Mouse (Mus musculus) gonadal fat pad, adult 2 months (tissue): Measurements from ENCODE around the gene Pm20d1. TPM values are rescaled to one million over a fixed set of nuclear protein-coding genes. Genes with fewer than 3 reads are reported as not detected.
A peak's percentile ranks its signal among the peaks of the same experiment; 100 is the strongest.

Experiments
- DNase-seq: peaks from one replicate; pipeline ENCODE4 v3.0.0-alpha.2; 2012; ENCODE audit warnings: low read depth
- polyA plus RNA-seq: library from polyadenylated mRNA; depleted of rRNA; stranded (reverse); fragments of >200 nt; gene quantifications from 2 replicates; pipeline ENCODE4 v1.2.3, GENCODE M21; 2012; rRNA removed

Gene Pm20d1
- polyA plus RNA-seq, result 1.9 and 2.6 TPM in 2 replicates

GRCm38 (mm10) chr1:131797202-131797909 is at the start of gene Pm20d1:
Pm20d1 (plus strand) TSS chr1:131797381.
- DNase-seq, result peak; percentile 82

- no peak for DNase-seq
Measured at GRCm38 (mm10) chr1:131747761-131748160, 49.4 kb upstream of the Pm20d1 start.

GRCm38 (mm10) chr1:131748636-131749035 is 48.5 kb upstream of the Pm20d1 start:
- DNase-seq, result no peak

GRCm38 (mm10) chr1:131749706-131750545 is 47.3 kb upstream of the Pm20d1 start:
- peak; percentile 74 for DNase-seq

GRCm38 (mm10) chr1:131751181-131751890 is 45.8 kb upstream of the Pm20d1 start:
- peak; percentile 77 for DNase-seq

- peak; percentile 70 for DNase-seq
Measured at GRCm38 (mm10) chr1:131751891-131752311, 45.3 kb upstream of the Pm20d1 start.

GRCm38 (mm10) chr1:131754212-131754829 is 42.9 kb upstream of the Pm20d1 start:
- DNase-seq, result no peak

- DNase-seq, result peak; percentile 61
Measured at GRCm38 (mm10) chr1:131754916-131755315, 42.3 kb upstream of the Pm20d1 start.

- no peak for DNase-seq
Measured at GRCm38 (mm10) chr1:131757211-131757610, 40.0 kb upstream of the Pm20d1 start.

- DNase-seq, result no peak
Measured at GRCm38 (mm10) chr1:131758796-131759195, 38.4 kb upstream of the Pm20d1 start.

GRCm38 (mm10) chr1:131759667-131760427 is 37.3 kb upstream of the Pm20d1 start:
- no peak for DNase-seq

- DNase-seq, result no peak
Measured at GRCm38 (mm10) chr1:131760428-131760820, 36.8 kb upstream of the Pm20d1 start.

GRCm38 (mm10) chr1:131761079-131761831 is 35.9 kb upstream of the Pm20d1 start:
- DNase-seq, result no peak

- no peak for DNase-seq
Measured at GRCm38 (mm10) chr1:131763683-131764082, 33.5 kb upstream of the Pm20d1 start.

GRCm38 (mm10) chr1:131764581-131765338 is 32.4 kb upstream of the Pm20d1 start:
- DNase-seq, result no peak

- no peak for DNase-seq
Measured at GRCm38 (mm10) chr1:131765357-131766001, 31.7 kb upstream of the Pm20d1 start.

GRCm38 (mm10) chr1:131769296-131769695 is 27.9 kb upstream of the Pm20d1 start:
- DNase-seq, result no peak

- DNase-seq, result no peak
Measured at GRCm38 (mm10) chr1:131770656-131771055, 26.5 kb upstream of the Pm20d1 start.

GRCm38 (mm10) chr1:131771440-131771839 is 25.7 kb upstream of the Pm20d1 start:
- no peak for DNase-seq
